Mouse (Mus musculus) intestine, embryonic 15.5 days (tissue): ENCODE data around the gene Adam30. TPM values are rescaled to one million over a fixed set of nuclear protein-coding genes. Genes with fewer than 3 reads are reported as not detected.
"Not testable (repeated sequence)": the region's sequence is repeated elsewhere in the genome, so short reads cannot be mapped to it uniquely, and the experiment has no call there.

Experiments
- ATAC-seq: fragments of 200-750 bp; cut with Nextera tagmentation; 2 replicates; pipeline ENCODE4 v1.8.0; 2017; ENCODE audit warnings: moderate TSS enrichment, moderate library complexity
- H3K27ac ChIP-seq: fragments of 300-500 bp; sonication (generic); 2 replicates; pipeline ENCODE4 v1.5.1; 2015; ENCODE audit warnings: mild to moderate bottlenecking, inconsistent platforms
- H3K27me3 ChIP-seq: fragments of 300-500 bp; sonication (generic); replicated peaks from 2 replicates; pipeline ENCODE4 v1.6.1; 2015; ENCODE audit warnings: inconsistent platforms
- H3K36me3 ChIP-seq: fragments of 300-500 bp; sonication (generic); 2 replicates; pipeline ENCODE4 v1.6.1; 2015; ENCODE audit warnings: inconsistent platforms
- H3K4me1 ChIP-seq: fragments of 300-500 bp; sonication (generic); replicated peaks from 2 replicates; pipeline ENCODE4 v1.6.1; 2015; ENCODE audit warnings: inconsistent platforms
- H3K4me2 ChIP-seq: fragments of 300-500 bp; sonication (generic); replicated peaks from 2 replicates; pipeline ENCODE4 v1.6.1; 2015; ENCODE audit warnings: mild to moderate bottlenecking, inconsistent platforms
- H3K4me3 ChIP-seq: fragments of 300-500 bp; sonication (generic); replicated peaks from 2 replicates; pipeline ENCODE4 v1.5.1; 2015; ENCODE audit warnings: inconsistent platforms
- H3K9ac ChIP-seq: fragments of 300-500 bp; sonication (generic); 2 replicates; pipeline ENCODE4 v1.6.1; 2015; ENCODE audit warnings: inconsistent platforms
- H3K9me3 ChIP-seq: fragments of 300-500 bp; sonication (generic); 2 replicates; pipeline ENCODE4 v1.6.1; 2016; ENCODE audit warnings: inconsistent platforms
- WGBS: fragments of 180-500 bp; shearing (Covaris S2); methylation state at CpG from one replicate; pipeline ENCODE4 v1.1.7; 2015; 5-methylcytosine and 5-hydroxymethylcytosine counted together
- polyA plus RNA-seq: library from polyadenylated mRNA; unstranded; fragments of >200 nt; fragmentation: Nextera tagmentation; extraction: Ambion mirVana; gene quantifications from 2 replicates; pipeline ENCODE4 v1.2.1, GENCODE M21; 2015

Adam30 gene
- not detected in 2 replicates for polyA plus RNA-seq

DNA sequence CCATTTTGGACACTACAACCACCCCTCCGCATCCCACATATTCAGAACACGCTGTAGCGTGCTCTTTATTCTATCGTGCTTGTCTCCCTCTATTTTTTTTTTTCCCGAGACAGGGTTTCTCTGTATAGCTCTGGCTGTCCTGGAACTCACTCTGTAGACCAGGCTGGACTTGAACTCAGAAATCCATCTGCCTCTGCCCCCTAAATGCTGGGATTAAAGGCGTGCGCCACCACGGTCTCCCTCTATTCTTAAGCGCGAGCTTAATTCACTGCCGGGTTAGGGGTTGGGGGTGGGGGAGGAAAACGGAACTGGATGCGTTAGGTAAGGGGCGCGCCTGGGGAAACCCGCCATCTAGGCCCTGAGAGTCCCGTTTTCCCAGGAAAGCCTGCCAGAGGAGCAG, at the start of gene Adam30:
Adam30 (plus strand) TSS at position 301 of the 400 bp plus-strand sequence.
- no peak within 1 kb of the TSS for H3K4me3 ChIP-seq
- H3K9ac ChIP-seq: no peak within 1 kb of the TSS
- 0 out of 2 replicates have a peak, but pooled peaks cover 3% of the 10 kb centered on the region for H3K4me1 ChIP-seq
- H3K27me3 ChIP-seq: no peaks in the 10 kb centered on the region
- H3K9me3 ChIP-seq: no peaks in the 10 kb centered on the region
- no peaks in the 10 kb centered on the region for H3K36me3 ChIP-seq
- no peak within 1 kb of the TSS for H3K4me2 ChIP-seq
- 86% methylated on average over 17 of the region's 17 CpGs for WGBS
- H3K27ac ChIP-seq: no peak within 1 kb of the TSS
- no peak for ATAC-seq

DNA sequence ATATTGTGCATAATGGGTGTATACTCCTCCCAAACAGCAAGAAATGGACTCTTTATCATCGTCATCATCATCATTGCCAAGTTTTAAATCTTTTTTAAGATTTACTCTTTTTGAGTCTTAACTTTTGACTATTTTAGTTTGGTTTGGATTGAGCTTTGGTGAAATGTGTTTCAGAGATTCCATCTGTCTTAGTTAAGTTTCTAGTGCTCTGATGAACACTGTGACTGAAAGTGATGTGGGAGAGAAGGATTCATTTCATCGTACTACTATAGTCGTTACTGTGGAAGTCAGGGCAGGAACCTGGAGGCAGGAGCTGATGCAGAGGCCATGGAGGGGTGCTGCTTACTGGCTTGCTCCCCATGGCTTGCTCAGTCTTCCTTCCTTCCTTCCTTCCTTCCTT, 42.2 kb upstream of the Adam30 start:
- ATAC-seq: no peak
- Histone ChIP-seq H3K9me3 (no peaks in the 10 kb centered on the region), H3K4me2 (no peak overlapping the region), H3K27ac (no peak overlapping the region), H3K9ac (no peak overlapping the region), H3K4me1 (0 out of 2 replicates have a peak, but pooled peaks cover 9% of the 10 kb centered on the region), H3K4me3 (no peak overlapping the region), H3K27me3 (no peaks in the 10 kb centered on the region), H3K36me3 (peaks cover 35% of the 10 kb centered on the region)
- WGBS: 94% methylated on average over 3 of the region's 3 CpGs

GRCm38 (mm10) chr3:98119338-98119737, 41.1 kb upstream of the Adam30 start:
- Histone ChIP-seq H3K36me3 (peaks cover 41% of the 10 kb centered on the region), H3K9ac (no peak overlapping the region), H3K4me1 (0 out of 2 replicates have a peak, but pooled peaks cover 9% of the 10 kb centered on the region), H3K9me3 (no peaks in the 10 kb centered on the region), H3K4me3 (no peak overlapping the region), H3K4me2 (no peak overlapping the region), H3K27ac (0 out of 2 replicates have a peak overlapping the region, but pooled peaks have one; percentile 27), H3K27me3 (no peaks in the 10 kb centered on the region)
- 69% methylated on average over 6 of the region's 6 CpGs for WGBS
- ATAC-seq: peak; percentile 91

DNA sequence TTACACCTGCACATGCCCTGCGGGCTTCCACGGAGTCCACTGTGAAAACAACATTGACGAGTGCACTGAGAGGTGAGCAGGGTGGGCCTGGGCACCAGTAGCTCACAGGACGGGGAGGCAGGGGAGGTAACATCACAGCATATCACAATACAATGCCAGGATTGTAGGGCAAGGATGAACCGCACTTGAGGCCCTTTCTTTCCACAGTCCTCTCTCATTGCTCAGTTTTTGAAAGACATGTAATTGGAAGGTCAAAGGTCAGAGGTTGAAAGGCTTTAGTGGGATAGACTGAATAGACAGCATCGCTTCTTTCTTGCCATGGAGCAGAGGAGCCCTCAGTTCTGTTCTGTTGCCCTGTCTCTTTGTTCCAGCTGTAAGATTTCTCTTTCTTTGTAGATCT, 39.5 kb upstream of the Adam30 start:
- H3K36me3 ChIP-seq: peaks cover 41% of the 10 kb centered on the region; the same call in 1 of the 2 replicates
- 61% methylated on average over 6 of the region's 6 CpGs for WGBS

GRCm38 (mm10) chr3:98127775-98128174, 32.7 kb upstream of the Adam30 start:
- Histone ChIP-seq H3K9me3 (no peaks in the 10 kb centered on the region), H3K4me3 (no peak overlapping the region), H3K4me1 (no peaks in the 10 kb centered on the region), H3K36me3 (peaks cover 26% of the 10 kb centered on the region), H3K27ac (no peak overlapping the region), H3K27me3 (no peaks in the 10 kb centered on the region), H3K9ac (no peak overlapping the region), H3K4me2 (no peak overlapping the region)
- 89% methylated on average over 2 of the region's 2 CpGs for WGBS
- no peak for ATAC-seq

More for the DNA sequence above, 39.5 kb upstream of the Adam30 start:
- H3K27me3 ChIP-seq: no peaks in the 10 kb centered on the region
- H3K9me3 ChIP-seq: no peaks in the 10 kb centered on the region
- 0 out of 2 replicates have a peak, but pooled peaks cover 9% of the 10 kb centered on the region for H3K4me1 ChIP-seq
- H3K4me2 ChIP-seq: no peak overlapping the region
- no peak overlapping the region for H3K9ac ChIP-seq
- no peak overlapping the region for H3K27ac ChIP-seq
- no peak overlapping the region for H3K4me3 ChIP-seq
- no peak for ATAC-seq

DNA sequence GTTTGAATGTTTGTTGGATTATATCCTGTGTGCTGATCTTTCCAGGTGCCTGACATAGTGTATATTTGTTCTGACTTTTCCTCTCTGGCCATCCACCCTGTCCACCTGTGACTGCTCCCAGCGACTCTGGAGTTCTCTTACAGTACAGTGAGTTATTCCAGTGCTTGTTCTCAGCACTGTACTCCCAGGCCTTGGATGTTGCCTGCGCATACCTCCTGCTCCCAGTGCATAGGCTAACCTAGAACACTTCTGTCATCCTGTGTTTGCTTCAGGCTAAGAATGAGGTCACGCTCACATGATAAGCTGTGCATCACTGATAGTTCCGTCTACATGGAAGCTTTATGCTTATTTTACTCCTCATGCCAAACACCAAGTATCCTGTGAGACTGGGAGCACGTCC, 31.7 kb upstream of the Adam30 start:
- WGBS: 76% methylated on average over 5 of the region's 5 CpGs
- H3K27ac ChIP-seq: no peak overlapping the region
- no peaks in the 10 kb centered on the region for H3K4me1 ChIP-seq
- H3K9me3 ChIP-seq: no peaks in the 10 kb centered on the region
- H3K27me3 ChIP-seq: no peaks in the 10 kb centered on the region
- no peak overlapping the region for H3K9ac ChIP-seq
- H3K4me2 ChIP-seq: no peak overlapping the region
- ATAC-seq: no peak
- no peak overlapping the region for H3K4me3 ChIP-seq
- peaks cover 21% of the 10 kb centered on the region for H3K36me3 ChIP-seq

DNA sequence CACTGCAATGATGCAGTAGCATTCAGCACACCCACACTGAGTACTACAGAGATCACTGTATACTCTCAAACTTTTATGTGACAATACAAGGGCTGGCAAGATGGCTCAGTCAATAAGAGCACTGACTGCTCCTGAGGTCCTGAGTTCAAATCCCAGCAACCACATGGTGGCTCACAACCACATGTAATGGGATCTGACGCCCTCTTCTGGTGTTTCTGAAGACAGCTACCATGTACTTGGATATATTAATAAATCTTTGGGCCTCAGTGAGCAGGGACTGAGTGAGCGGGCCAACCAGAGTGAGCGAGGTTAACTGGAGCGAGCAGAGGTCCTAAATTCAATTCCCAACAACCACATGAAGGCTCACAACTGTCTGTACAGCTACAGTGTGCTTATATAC, 28.3 kb upstream of the Adam30 start:
- H3K4me2 ChIP-seq, H3K27ac ChIP-seq, ATAC-seq, H3K9ac ChIP-seq, H3K4me1 ChIP-seq, H3K27me3 ChIP-seq, H3K4me3 ChIP-seq, H3K9me3 ChIP-seq: not testable (repeated sequence)
- WGBS: 89% methylated on average over 4 of the region's 4 CpGs
- H3K36me3 ChIP-seq: peaks cover 35% of the 10 kb centered on the region

GRCm38 (mm10) chr3:98132636-98133035, 27.8 kb upstream of the Adam30 start:
- no peak overlapping the region for H3K27ac ChIP-seq
- H3K4me1 ChIP-seq: no peaks in the 10 kb centered on the region
- no peak overlapping the region for H3K4me3 ChIP-seq
- no peaks in the 10 kb centered on the region for H3K9me3 ChIP-seq
- H3K4me2 ChIP-seq: no peak overlapping the region
- no peak for ATAC-seq
- H3K9ac ChIP-seq: no peak overlapping the region
- 95% methylated on average over 8 of the region's 8 CpGs for WGBS
- no peaks in the 10 kb centered on the region for H3K27me3 ChIP-seq
- peaks cover 40% of the 10 kb centered on the region for H3K36me3 ChIP-seq

- no peak overlapping the region for H3K4me3 ChIP-seq
- ATAC-seq: no peak
- no peak overlapping the region for H3K9ac ChIP-seq
- no peaks in the 10 kb centered on the region for H3K4me1 ChIP-seq
- peaks cover 66% of the 10 kb centered on the region for H3K36me3 ChIP-seq
- no peaks in the 10 kb centered on the region for H3K9me3 ChIP-seq
- H3K27me3 ChIP-seq: no peaks in the 10 kb centered on the region
- 93% methylated on average over 15 of the region's 15 CpGs for WGBS
- no peak overlapping the region for H3K4me2 ChIP-seq
- no peak overlapping the region for H3K27ac ChIP-seq
Measured at GRCm38 (mm10) chr3:98141456-98141855, 19.0 kb upstream of the Adam30 start.

DNA sequence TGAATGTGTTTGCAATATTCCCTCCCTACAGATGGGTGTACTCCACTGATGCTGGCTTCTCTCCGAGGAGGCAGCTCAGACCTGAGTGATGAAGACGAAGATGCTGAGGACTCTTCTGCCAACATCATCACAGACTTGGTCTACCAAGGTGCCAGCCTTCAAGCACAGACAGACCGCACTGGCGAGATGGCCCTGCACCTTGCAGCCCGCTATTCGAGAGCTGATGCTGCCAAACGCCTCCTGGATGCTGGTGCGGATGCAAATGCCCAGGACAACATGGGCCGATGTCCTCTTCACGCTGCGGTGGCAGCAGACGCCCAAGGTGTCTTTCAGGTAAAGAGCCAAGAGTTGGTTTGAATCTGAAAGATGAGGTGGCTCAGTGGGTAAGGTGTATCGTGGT, 17.6 kb upstream of the Adam30 start:
- Histone ChIP-seq H3K9ac (no peak overlapping the region), H3K4me3 (no peak overlapping the region), H3K27me3 (no peaks in the 10 kb centered on the region), H3K4me1 (no peaks in the 10 kb centered on the region), H3K36me3 (peaks cover 64% of the 10 kb centered on the region), H3K9me3 (no peaks in the 10 kb centered on the region), H3K4me2 (no peak overlapping the region), H3K27ac (no peak overlapping the region)
- ATAC-seq: no peak
- WGBS: 93% methylated on average over 13 of the region's 13 CpGs

- Histone ChIP-seq H3K27me3 (no peaks in the 10 kb centered on the region), H3K36me3 (peaks cover 48% of the 10 kb centered on the region), H3K4me1 (no peaks in the 10 kb centered on the region), H3K27ac (no peak overlapping the region), H3K4me3 (no peak overlapping the region), H3K9me3 (no peaks in the 10 kb centered on the region), H3K4me2 (no peak overlapping the region), H3K9ac (no peak overlapping the region)
- no peak for ATAC-seq
- 82% methylated on average over 10 of the region's 10 CpGs for WGBS
Measured at GRCm38 (mm10) chr3:98145204-98145603, 15.2 kb upstream of the Adam30 start.

- Histone ChIP-seq H3K27me3 (no peaks in the 10 kb centered on the region), H3K4me3 (no peak overlapping the region), H3K4me1 (no peaks in the 10 kb centered on the region), H3K36me3 (peaks cover 40% of the 10 kb centered on the region), H3K27ac (no peak overlapping the region), H3K9me3 (no peaks in the 10 kb centered on the region), H3K9ac (no peak overlapping the region), H3K4me2 (no peak overlapping the region)
- no peak for ATAC-seq
- 93% methylated on average over 29 of the region's 29 CpGs for WGBS
Measured at GRCm38 (mm10) chr3:98146471-98147410, 13.7 kb upstream of the Adam30 start.

DNA sequence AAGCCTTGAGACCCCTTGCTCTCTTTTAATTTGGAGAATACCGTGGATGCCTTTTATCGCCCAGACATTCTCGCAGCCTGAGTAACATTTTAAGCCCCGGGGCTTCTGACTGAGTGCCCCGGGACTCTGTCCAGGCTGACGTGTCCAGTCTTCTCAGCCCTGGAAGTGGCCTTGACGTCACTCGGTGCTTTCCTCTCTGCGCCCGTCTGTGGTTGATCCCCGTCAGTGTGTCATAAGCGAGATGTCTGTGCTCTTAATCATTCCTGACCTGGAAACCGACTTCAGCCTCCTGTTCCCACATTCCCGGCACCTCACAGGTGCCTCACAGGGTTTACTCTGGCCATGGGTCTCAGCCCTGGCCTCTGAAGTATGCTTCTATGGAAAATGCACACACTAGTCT, 12.7 kb upstream of the Adam30 start:
- WGBS: 90% methylated on average over 14 of the region's 14 CpGs
- ATAC-seq: no peak
- H3K27ac ChIP-seq: no peak overlapping the region
- no peak overlapping the region for H3K9ac ChIP-seq
- no peak overlapping the region for H3K4me2 ChIP-seq
- H3K9me3 ChIP-seq: no peaks in the 10 kb centered on the region
- no peaks in the 10 kb centered on the region for H3K4me1 ChIP-seq
- H3K27me3 ChIP-seq: no peaks in the 10 kb centered on the region
- H3K36me3 ChIP-seq: peaks cover 31% of the 10 kb centered on the region
- no peak overlapping the region for H3K4me3 ChIP-seq
